Mouse (Mus musculus) myocyte (in vitro differentiated cells): Measurements from ENCODE around the gene Dusp8.
"Not testable (repeated sequence)": the region's sequence is repeated elsewhere in the genome, so short reads cannot be mapped to it uniquely, and the experiment has no call there.

ENCODE experiments used
- MAX ChIP-seq: IDR thresholded peaks from one replicate; pipeline ENCODE4 v1.6.1; 2011; ENCODE audit warnings: low read depth, mild to moderate bottlenecking, control low read depth
- MYOD1 ChIP-seq, 3 experiments: IDR thresholded peaks; one replicate each; pipeline ENCODE4 v1.6.1; 2011; ENCODE audit warnings: control low read depth in 2 of 3, low read depth in 2 of 3, mild to moderate bottlenecking in 2 of 3, moderate library complexity in 1 of 3; ENCODE audit not compliant: insufficient read length in 2 of 3, control insufficient read depth in 1 of 3
- MYOG ChIP-seq, 3 experiments: IDR thresholded peaks; one replicate each; pipeline ENCODE4 v1.6.1; 2011; ENCODE audit warnings: control low read depth in 2 of 3, low read depth in 2 of 3, mild to moderate bottlenecking in 2 of 3; ENCODE audit not compliant: insufficient read length in 2 of 3, control insufficient read depth in 1 of 3, insufficient read depth in 1 of 3
- POLR2A ChIP-seq: IDR thresholded peaks from one replicate; pipeline ENCODE4 v1.6.1; 2011; ENCODE audit warnings: low read depth, mild to moderate bottlenecking, control low read depth, moderate library complexity; ENCODE audit not compliant: insufficient read length
- SRF ChIP-seq: IDR thresholded peaks from one replicate; pipeline ENCODE4 v1.6.1; 2011; ENCODE audit warnings: low read depth; ENCODE audit not compliant: control insufficient read depth, insufficient read length
- TCF12 ChIP-seq: IDR thresholded peaks from one replicate; pipeline ENCODE4 v1.6.1; 2011; ENCODE audit warnings: mild to moderate bottlenecking, control low read depth; ENCODE audit not compliant: poor library complexity, insufficient read depth, severe bottlenecking

DNA sequence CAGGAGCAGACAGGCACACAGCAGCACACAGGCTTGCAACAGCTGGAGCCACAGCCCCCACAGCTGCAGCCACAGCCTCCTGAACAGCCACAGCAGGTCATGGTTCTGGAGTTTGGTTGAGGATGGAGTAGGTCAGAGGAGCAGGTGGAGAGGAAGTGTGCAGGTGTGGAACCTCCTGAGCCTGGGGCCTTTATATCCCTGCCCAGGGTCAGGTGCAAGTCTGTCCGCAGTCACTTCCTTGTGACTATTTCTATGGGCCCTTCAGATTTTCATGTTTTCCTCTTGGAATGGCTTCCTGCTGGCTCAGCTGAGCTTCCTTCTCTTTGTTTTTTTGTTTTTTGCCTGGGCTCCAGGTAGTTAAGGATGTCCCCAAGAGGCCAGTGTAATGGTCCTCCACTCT lies 25.0 kb upstream of the Dusp8 start, which contains the start of gene Gm45618:
- TF ChIP-seq POLR2A; MYOG (IDR thresholded peaks at IDR 0.05; ENCODE audit: control insufficient read depth in 1 of 3, insufficient read depth in 1 of 3, insufficient read length in 2 of 3, low read depth in 2 of 3); SRF; TCF12; MYOD1 (IDR thresholded peaks at IDR 0.05; ENCODE audit: control insufficient read depth in 1 of 3, insufficient read length in 2 of 3, low read depth in 2 of 3); MAX: not testable (repeated sequence)
